Mouse (Mus musculus) MEL-GATA-1-ER (cell line): ENCODE results near the gene Crtc2.
"Not testable (repeated sequence)": the region's sequence is repeated elsewhere in the genome, so short reads cannot be mapped to it uniquely, and the experiment has no call there.

Experiments used
- DNase-seq: peaks from one replicate; pipeline ENCODE4 v3.0.0-alpha.2; 2012; ENCODE audit warnings: low read depth; ENCODE audit errors: extremely low read depth

Gene Crtc2

GRCm38 (mm10) chr3:90266901-90267775, 13.2 kb downstream of the Crtc2 start:
- no peak for DNase-seq

GRCm38 (mm10) chr3:90268190-90268589, 14.2 kb downstream of the Crtc2 start:
- no peak for DNase-seq

GRCm38 (mm10) chr3:90268971-90269370, 15.0 kb downstream of the Crtc2 start:
- no peak for DNase-seq

GRCm38 (mm10) chr3:90270784-90271183, 16.8 kb downstream of the Crtc2 start:
- no peak for DNase-seq

GRCm38 (mm10) chr3:90272170-90272569, 18.2 kb downstream of the Crtc2 start:
- DNase-seq: no peak

- no peak for DNase-seq
Observed at GRCm38 (mm10) chr3:90273855-90274254, 19.9 kb downstream of the Crtc2 start.

- no peak for DNase-seq
Observed at GRCm38 (mm10) chr3:90275286-90275685, 21.3 kb downstream of the Crtc2 start.

GRCm38 (mm10) chr3:90276858-90277257, 22.9 kb downstream of the Crtc2 start:
- no peak for DNase-seq

GRCm38 (mm10) chr3:90277793-90278192, 23.8 kb downstream of the Crtc2 start:
- no peak for DNase-seq

GRCm38 (mm10) chr3:90278211-90278610, 24.2 kb downstream of the Crtc2 start:
- DNase-seq: no peak

- no peak for DNase-seq
Observed at GRCm38 (mm10) chr3:90279216-90279615, 25.3 kb downstream of the Crtc2 start.

- DNase-seq: no peak
Observed at GRCm38 (mm10) chr3:90279743-90280142, 25.8 kb downstream of the Crtc2 start.

GRCm38 (mm10) chr3:90280708-90281107, 26.7 kb downstream of the Crtc2 start:
- no peak for DNase-seq

- DNase-seq: no peak
Observed at GRCm38 (mm10) chr3:90284150-90284549, 30.2 kb downstream of the Crtc2 start.

GRCm38 (mm10) chr3:90289403-90289802, 35.4 kb downstream of the Crtc2 start:
- not testable (repeated sequence) for DNase-seq

GRCm38 (mm10) chr3:90290602-90291001, 36.6 kb downstream of the Crtc2 start:
- no peak for DNase-seq

GRCm38 (mm10) chr3:90291982-90292344, 38.0 kb downstream of the Crtc2 start:
- no peak for DNase-seq

- DNase-seq: peak; percentile 100
Observed at GRCm38 (mm10) chr3:90292345-90293275, 38.6 kb downstream of the Crtc2 start, which contains the start of gene Gatad2b. TSS of gene Gatad2b (plus strand) at chr3:90293178.

GRCm38 (mm10) chr3:90293352-90294063, 39.5 kb downstream of the Crtc2 start:
- DNase-seq: peak; percentile 43

GRCm38 (mm10) chr3:90294064-90294440, 40.1 kb downstream of the Crtc2 start:
- DNase-seq: peak; percentile 35

- no peak for DNase-seq
Observed at GRCm38 (mm10) chr3:90294651-90295050, 40.7 kb downstream of the Crtc2 start.
